Mouse (Mus musculus) lung, postnatal 0 days (tissue): ENCODE results near the gene Cnbp.

Experiments
- CTCF ChIP-seq: IDR thresholded peaks from 2 replicates; pipeline ENCODE4 v1.5.1; 2016; ENCODE audit warnings: antibody characterized with exemption, mild to moderate bottlenecking
- EP300 ChIP-seq: IDR thresholded peaks from 2 replicates; pipeline ENCODE4 v1.6.1; 2016; ENCODE audit warnings: antibody characterized with exemption, mild to moderate bottlenecking, control low read depth

DNA sequence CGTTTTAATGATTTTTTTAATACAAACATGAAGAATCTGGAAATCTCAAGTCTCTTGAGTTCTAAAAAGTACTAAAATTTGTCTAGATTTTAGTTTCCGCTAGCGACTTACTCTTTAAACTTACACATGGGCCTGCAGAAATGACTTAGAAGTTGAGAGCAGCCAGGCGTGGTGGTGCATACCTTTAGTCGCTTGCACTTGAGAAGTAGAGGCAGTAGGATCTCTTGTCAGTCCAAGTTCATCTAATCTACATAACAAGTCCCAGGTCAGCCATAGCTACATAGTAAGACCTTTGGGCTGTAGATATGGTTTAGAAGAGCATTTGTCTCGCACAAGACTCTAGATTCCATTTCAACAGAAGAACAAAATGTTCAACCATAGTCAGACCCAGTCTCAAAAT lies 965 bp upstream of the Cnbp start:
- TF ChIP-seq EP300 (no peak), CTCF (no peak)
